Mouse (Mus musculus): Measurements from ENCODE around the gene Plxnd1.

GRCm38 (mm10) chr6:115992981-115993380 lies 1.8 kb downstream of the Plxnd1 start:
- no peak for TF ChIP-seq CTCF (IDR thresholded peaks at IDR 0.05)
- TF ChIP-seq POLR2A (IDR thresholded peaks at IDR 0.05; ENCODE audit: insufficient read depth, low read depth, low read length): no peak

All from heart, adult 2 months (tissue).